Mouse (Mus musculus): ENCODE measurements around the gene Ranbp9.

Ranbp9 gene

DNA sequence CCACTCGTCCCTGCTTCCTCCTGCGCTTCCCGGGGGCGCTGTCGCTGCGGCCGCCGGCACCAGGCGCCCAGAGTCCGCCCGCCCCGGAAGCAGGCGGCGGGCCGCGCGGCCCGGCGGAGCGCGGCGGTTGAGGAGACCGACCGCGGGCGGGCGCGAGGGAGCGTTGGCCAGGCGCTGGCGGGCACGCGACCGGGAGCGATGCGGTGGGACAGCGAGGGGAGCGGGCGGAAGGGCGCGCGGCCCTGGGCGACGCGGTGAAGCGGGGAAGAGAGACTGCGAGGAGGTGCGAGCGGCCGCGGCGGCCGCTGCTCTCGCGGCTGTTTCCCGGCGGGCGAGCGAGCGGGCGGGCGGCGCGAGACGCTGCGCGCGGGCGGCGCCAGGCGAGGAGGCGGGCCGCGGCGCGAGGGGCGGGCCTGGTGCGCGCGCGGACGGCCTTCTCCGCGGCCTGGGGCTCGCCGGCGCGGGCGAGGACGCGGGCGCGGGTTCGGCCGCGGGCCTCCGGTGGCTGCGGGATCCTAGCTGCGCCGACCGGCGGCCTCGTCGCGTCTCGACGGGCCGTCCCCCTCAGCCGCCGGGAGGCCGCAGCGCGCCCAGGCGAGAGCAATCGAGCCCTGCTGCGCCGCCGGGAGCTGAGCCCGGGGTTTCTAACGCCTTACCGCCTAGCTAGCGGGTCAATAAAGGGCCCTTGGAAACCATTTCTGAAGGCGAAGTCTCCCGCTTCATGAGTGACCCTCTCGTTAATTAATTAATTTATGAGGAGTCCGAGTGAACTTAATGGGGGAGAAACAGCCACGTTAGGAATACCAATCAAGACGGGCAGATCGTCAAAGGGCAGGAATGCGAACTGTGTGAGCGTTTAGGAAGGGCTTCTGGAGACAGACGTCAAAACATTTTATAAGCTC, at the start of gene Ranbp9:
TSS of gene Ranbp9 (minus strand) at position 326 of the 902 bp plus-strand sequence.
- DNase-seq (ENCODE audit: low spot score) = peak; percentile 78

DNA sequence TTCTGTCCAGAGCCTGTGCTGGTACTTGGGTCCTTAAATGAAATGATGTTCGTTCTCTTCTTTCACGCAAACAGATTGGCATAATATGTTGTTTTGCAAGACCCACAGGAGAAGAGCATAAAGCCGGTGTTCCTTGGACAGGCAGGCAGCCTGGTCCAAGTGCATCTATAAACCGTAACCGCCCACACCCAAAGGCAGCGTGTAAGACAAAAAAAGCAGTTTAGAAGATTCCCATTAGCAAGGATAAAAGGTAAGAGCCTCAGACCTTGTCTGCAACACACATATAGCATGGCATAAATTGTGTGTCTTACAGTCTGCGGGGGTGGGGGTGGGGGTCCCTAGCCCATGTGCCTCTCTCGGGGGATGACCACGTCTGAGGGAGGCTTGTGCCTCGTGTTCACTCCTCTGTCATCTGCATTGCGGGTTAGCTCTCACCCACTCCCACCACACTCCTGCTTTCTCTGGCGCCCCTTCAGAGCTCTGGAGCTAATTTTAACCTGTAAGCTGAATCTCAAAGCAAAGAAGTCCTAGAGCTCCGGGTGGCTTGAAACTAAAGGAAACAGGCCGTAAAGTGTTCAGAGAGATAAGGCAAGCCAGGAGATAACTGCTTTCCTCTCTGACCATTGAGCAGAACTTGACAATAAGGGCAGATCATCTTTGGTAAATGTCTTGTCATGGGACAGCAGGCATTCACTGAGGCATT, 49.2 kb upstream of the Ranbp9 start:
- DNase-seq (ENCODE audit: low spot score) = no peak

GRCm38 (mm10) chr13:43526289-43526688, 45.2 kb upstream of the Ranbp9 start:
- DNase-seq (ENCODE audit: low spot score) = no peak

DNA sequence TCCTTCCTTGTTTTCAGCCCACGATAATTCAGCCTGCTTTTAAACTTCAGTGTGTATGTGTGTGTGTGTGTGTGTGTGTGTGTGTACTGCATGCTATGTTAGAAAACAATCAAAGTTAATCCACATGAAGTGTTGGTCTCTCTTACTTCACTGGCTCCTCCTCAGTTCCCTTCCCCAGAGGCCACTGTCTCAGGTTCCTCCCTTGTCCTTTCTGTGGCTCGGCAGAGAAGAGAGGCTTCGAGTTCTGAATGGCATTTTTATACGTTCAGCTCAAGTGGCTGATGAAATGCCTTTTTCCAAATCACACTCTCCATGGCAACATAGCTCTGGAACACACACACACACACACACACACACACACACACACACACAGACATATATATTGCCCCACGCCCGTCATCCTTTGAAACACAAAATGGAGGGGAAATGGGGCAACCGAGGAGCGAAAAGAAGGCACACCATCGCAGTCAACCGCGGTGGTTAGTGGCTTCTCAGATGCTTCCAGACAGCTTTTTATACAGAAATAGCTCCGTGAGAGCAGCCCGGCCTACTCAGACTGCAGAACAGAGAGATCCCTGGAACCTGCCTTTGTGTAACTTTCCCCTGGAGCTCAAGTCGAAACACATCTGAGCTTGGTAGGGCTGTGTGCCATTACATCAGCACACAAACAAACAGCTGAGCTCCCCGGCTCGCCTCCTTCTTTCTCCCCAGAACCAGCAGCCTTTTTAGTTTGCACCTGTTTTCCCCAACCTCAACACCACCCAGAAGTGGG, 44.5 kb upstream of the Ranbp9 start:
- no peak for DNase-seq (ENCODE audit: low spot score)

DNA sequence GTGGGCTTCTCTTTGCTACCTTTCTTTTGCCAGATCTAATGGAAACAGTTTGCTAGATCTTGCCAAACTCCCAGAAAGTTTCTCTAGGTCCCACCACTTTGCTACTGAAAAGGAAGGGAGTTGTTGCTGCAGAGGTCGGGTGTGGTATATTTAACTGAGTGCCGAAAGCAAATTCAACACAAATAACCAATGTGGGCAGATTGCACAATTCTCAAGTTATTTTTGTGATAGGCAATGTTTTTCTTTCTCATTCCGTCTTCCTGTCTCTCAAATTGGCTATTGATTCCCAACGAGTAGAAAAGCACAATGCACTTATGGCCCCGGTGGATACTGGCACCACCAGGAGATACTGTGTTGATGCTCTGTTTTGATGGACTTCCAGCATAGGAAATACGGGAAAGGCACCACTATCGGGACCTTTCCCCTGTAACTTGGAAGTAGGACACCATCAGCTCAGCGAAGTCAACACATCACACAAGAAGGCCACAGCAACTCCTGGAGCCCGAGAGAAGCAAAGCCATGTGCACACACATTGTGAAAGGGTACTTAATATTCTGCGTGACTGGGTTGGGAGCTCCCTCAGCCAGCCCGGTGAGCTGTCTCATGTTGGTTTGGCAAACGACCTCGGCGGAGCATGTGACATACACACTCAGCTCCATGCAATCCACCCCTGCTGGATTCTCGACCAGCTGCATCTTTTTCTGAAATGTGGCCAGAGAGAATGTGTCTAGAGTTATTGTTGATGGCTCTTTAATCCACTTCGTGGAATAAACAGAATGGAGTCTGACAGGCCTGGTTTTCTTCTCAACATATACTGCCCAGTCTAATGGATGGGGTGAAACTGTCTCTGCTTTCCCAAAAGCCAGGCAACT, 43.6 kb upstream of the Ranbp9 start:
- no peak for DNase-seq (ENCODE audit: low spot score)

GRCm38 (mm10) chr13:43523906-43524480, 42.9 kb upstream of the Ranbp9 start:
- DNase-seq (ENCODE audit: low spot score) = no peak

GRCm38 (mm10) chr13:43521940-43522339, 40.9 kb upstream of the Ranbp9 start:
- DNase-seq (ENCODE audit: low spot score) = no peak

GRCm38 (mm10) chr13:43519251-43519650, 38.2 kb upstream of the Ranbp9 start:
- no peak for DNase-seq (ENCODE audit: low spot score)

- no peak for DNase-seq (ENCODE audit: low spot score)
These were observed 36.3 kb upstream of the Ranbp9 start for GRCm38 (mm10) chr13:43517371-43517770.

GRCm38 (mm10) chr13:43516931-43517330, 35.8 kb upstream of the Ranbp9 start:
- DNase-seq (ENCODE audit: low spot score) = peak; percentile 38

- DNase-seq (ENCODE audit: low spot score) = no peak
These were observed 35.0 kb upstream of the Ranbp9 start for GRCm38 (mm10) chr13:43516119-43516518.

DNA sequence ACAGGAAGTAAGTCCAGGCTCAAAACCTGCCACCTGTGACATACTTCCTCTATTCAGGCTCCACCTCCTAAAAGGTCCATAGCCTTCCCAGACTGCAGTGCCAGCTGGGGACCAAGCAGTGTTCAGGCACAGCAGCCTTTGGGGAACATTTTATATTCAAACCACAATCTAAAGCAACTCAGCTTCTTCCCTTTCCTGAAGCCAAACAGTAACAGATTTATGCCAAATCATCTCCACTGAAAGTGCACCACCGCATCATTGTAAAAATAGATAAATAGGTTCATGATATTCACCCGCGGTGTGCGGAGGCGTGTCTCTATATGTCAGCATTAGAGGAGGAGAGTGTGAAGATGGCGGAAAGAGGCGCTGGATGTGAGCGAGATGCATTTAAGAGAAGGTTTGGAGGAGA, 33.9 kb upstream of the Ranbp9 start:
- no peak for DNase-seq (ENCODE audit: low spot score)

- no peak for DNase-seq (ENCODE audit: low spot score)
These were observed 31.7 kb upstream of the Ranbp9 start for GRCm38 (mm10) chr13:43512736-43513135.

DNA sequence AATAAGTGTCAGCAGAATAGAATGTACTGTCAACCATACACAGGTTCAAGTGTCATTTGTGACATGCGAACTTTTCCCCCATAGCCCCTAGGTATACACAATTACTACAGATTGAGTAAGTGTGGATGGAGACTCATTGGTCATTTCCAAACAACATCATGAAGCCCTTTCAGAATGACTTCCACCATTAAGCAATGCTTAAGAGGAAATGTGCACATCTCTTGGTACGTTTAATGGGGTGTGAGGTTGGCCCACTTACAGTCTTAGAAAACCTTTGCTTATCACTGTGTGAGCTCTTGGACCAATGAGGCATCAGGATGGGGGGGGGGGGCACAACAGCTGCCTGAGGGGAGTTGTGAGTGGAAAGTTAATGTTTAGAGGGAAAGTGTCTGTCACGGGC, 24.7 kb upstream of the Ranbp9 start:
- no peak for DNase-seq (ENCODE audit: low spot score)

- peak; percentile 78 for DNase-seq (ENCODE audit: low spot score)
These were observed 22.3 kb upstream of the Ranbp9 start for GRCm38 (mm10) chr13:43503395-43503850.

- peak; percentile 38 for DNase-seq (ENCODE audit: low spot score)
These were observed 20.5 kb upstream of the Ranbp9 start for GRCm38 (mm10) chr13:43501601-43502000.

DNA sequence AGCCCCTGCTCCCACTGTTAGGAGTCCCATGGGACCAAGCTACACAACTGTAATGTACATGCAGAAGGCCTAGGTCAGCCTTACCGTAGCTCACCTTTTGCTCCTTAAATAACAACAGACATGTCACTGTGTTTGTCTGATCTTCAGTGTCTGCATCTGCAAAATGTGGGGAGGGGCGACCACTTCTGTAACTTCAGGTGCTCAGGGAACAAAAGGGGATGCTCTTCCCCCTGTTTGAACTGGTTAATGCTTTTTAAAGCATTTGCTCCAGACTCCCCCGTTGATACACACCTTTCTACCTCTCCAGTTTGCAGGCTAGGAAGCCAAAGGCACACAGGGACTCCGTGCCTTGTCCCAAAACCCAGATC, 19.4 kb upstream of the Ranbp9 start:
- no peak for DNase-seq (ENCODE audit: low spot score)

GRCm38 (mm10) chr13:43499731-43500482, 18.8 kb upstream of the Ranbp9 start:
- DNase-seq (ENCODE audit: low spot score) = no peak

- DNase-seq (ENCODE audit: low spot score) = no peak
These were observed 17.8 kb upstream of the Ranbp9 start for GRCm38 (mm10) chr13:43498849-43499248.

GRCm38 (mm10) chr13:43497769-43498168, 16.7 kb upstream of the Ranbp9 start:
- DNase-seq (ENCODE audit: low spot score) = no peak
